Mouse (Mus musculus) embryonic fibroblast, embryonic 13.5 days (primary cell): ENCODE results near the gene Tmem185b. TPM values are rescaled to one million over a fixed set of nuclear protein-coding genes. Genes with fewer than 3 reads are reported as not detected.

Source experiments
- H3K27ac ChIP-seq: 2 replicates; pipeline ENCODE4 v1.5.1; 2012; ENCODE audit warnings: low read length, control low read depth, inconsistent platforms; ENCODE audit not compliant: insufficient read depth
- H3K4me1 ChIP-seq: 2 replicates; pipeline ENCODE4 v1.6.1; 2011; ENCODE audit warnings: low read length; ENCODE audit not compliant: control insufficient read depth, insufficient read depth
- H3K4me3 ChIP-seq: 2 replicates; pipeline ENCODE4 v1.5.1; 2011; ENCODE audit warnings: mild to moderate bottlenecking, control low read depth, low read length; ENCODE audit not compliant: insufficient read depth
- CTCF ChIP-seq: IDR thresholded peaks from 2 replicates; pipeline ENCODE4 v1.5.1; 2011; ENCODE audit warnings: mild to moderate bottlenecking, control low read depth, low read length, moderate library complexity, borderline replicate concordance; ENCODE audit not compliant: insufficient read depth
- POLR2A ChIP-seq: IDR thresholded peaks from 2 replicates; pipeline ENCODE4 v1.6.1; 2011; ENCODE audit warnings: low read depth, mild to moderate bottlenecking, control low read depth, low read length, moderate library complexity
- polyA plus RNA-seq: library from polyadenylated mRNA; stranded (reverse); fragments of >200 nt; gene quantifications from 2 replicates; pipeline ENCODE4 v1.2.4, GENCODE M21; 2011; ENCODE audit warnings: low read depth; ENCODE audit not compliant: missing spikeins, insufficient read length

Tmem185b gene
- polyA plus RNA-seq, 1 experiment = 18.4 TPM

GRCm38 (mm10) chr1:119533093-119533805 is 7.3 kb downstream of the Tmem185b start:
- no peak overlapping the region for H3K27ac ChIP-seq

GRCm38 (mm10) chr1:119534341-119534740 is 8.4 kb downstream of the Tmem185b start:
- Histone ChIP-seq H3K27ac (no peak overlapping the region), H3K4me3 (no peak overlapping the region), H3K4me1 (no peaks in the 10 kb centered on the region)
- TF ChIP-seq POLR2A (no peak), CTCF (no peak)

More at GRCm38 (mm10) chr1:119533093-119533805, 7.3 kb downstream of the Tmem185b start:
- TF ChIP-seq POLR2A (no peak), CTCF (no peak)
- Histone ChIP-seq H3K4me1 (no peaks in the 10 kb centered on the region), H3K4me3 (no peak overlapping the region)

DNA sequence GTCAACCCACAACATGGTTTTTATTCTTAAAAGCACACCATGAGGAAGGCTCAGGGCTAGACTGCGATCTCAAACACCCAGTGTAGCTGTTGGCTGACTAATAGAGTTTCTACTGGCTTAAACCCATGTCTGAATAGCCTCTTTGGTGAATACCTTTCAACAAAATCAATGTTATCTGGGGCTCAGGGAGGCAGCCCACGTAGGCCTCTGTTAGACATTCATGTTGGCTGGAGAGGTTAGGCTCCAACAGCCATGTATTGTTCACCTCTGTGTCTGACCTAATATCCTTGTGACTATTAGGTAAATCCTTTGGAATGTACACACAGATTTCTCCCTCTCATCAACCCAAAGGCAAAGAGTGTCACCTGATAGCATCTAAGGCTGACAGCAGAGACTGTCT is 10.2 kb downstream of the Tmem185b start:
- Histone ChIP-seq H3K27ac (no peak overlapping the region), H3K4me3 (no peak overlapping the region), H3K4me1 (no peaks in the 10 kb centered on the region)
- TF ChIP-seq CTCF (no peak), POLR2A (no peak)

DNA sequence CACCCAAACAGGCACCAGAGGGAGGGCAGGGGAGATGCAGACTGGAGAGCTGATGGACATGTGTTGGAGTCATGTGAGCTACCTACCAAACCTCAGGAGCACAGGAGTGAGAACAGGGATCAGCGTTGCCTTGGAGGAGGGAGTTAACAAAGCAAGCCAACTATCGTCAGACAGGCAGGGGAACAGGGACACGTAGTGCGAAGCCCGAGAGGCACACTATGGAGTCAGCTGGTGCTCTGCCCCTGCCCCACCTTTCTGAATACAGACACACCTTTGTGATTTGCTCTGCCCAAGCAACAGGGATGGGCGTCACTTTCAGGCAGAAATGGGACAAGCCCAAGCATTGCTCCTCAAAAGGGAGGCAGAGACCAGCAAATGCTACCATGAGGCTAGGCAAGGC is 11.7 kb downstream of the Tmem185b start:
- TF ChIP-seq CTCF = no peak
- no peak for TF ChIP-seq POLR2A
- Histone ChIP-seq H3K27ac (no peak overlapping the region), H3K4me1 (no peaks in the 10 kb centered on the region), H3K4me3 (no peak overlapping the region)

GRCm38 (mm10) chr1:119539252-119539651 is 13.3 kb downstream of the Tmem185b start:
- Histone ChIP-seq H3K27ac (no peak overlapping the region), H3K4me3 (no peak overlapping the region), H3K4me1 (no peaks in the 10 kb centered on the region)
- TF ChIP-seq CTCF (no peak), POLR2A (no peak)

GRCm38 (mm10) chr1:119540836-119541557 is 15.0 kb downstream of the Tmem185b start:
- no peak overlapping the region for H3K27ac ChIP-seq
- TF ChIP-seq POLR2A (no peak), CTCF (no peak)
- H3K4me1 ChIP-seq = no peaks in the 10 kb centered on the region
- H3K4me3 ChIP-seq = no peak overlapping the region

DNA sequence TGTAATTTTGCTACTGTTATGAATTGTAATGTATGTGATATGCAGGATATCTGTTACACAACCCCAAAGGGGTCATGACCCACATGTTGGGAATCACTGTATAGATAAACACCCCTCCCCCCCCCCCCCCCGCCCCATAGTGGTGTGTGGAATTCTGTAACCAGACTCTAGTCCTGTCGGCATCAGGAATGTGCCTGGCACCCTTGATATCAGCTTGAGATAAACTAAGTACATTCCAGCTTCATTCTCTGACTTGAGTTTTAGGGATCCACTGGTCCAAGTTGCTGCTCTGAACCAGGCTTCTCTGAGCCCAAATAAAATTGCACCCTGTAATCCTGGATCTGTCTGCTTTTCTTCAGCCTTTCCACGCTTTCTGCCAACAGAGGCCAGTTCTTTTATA is 15.6 kb downstream of the Tmem185b start:
- H3K4me3 ChIP-seq = no peak overlapping the region
- H3K4me1 ChIP-seq = no peaks in the 10 kb centered on the region
- no peak for TF ChIP-seq CTCF
- no peak for TF ChIP-seq POLR2A
- H3K27ac ChIP-seq = no peak overlapping the region

GRCm38 (mm10) chr1:119543316-119543715 is 17.4 kb downstream of the Tmem185b start:
- Histone ChIP-seq H3K27ac (no peak overlapping the region), H3K4me1 (no peaks in the 10 kb centered on the region), H3K4me3 (no peak overlapping the region)
- TF ChIP-seq POLR2A = no peak
- no peak for TF ChIP-seq CTCF

DNA sequence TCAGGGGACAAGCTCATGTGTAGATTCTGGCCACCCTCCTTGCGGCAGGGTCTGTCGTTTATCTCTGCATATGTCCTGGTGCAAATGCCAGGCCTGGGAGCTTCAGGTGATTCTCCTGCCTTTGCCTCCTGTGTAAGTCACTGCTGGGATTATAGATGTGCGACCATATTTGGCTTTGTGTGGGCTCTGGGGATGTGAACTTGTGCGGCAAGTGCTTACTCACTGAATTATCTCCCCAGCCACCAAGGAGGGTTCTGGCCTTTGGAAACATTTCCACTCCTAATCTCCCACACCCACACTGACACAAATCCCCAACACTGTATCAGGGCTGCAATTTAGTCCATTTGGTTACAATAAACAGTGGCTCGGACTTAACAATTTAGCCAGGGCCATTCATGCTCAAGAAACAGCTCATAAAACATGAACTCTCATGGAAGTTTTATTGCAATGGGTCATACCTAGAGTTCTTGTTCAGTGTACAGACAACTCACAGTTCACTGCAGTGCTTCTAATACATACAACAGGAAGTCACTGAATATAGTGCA is 18.7 kb downstream of the Tmem185b start:
- no peaks in the 10 kb centered on the region for H3K4me1 ChIP-seq
- TF ChIP-seq CTCF = no peak
- no peak for TF ChIP-seq POLR2A
- no peak overlapping the region for H3K4me3 ChIP-seq
- H3K27ac ChIP-seq = no peak overlapping the region

- Histone ChIP-seq H3K4me3 (no peak overlapping the region), H3K4me1 (no peaks in the 10 kb centered on the region), H3K27ac (no peak overlapping the region)
- TF ChIP-seq POLR2A = no peak
- no peak for TF ChIP-seq CTCF
Measured at GRCm38 (mm10) chr1:119545164-119545563, 19.2 kb downstream of the Tmem185b start.
